Mouse (Mus musculus) kidney, adult 11 months (tissue): Measurements from ENCODE around the gene Stat4.
A peak's percentile ranks its signal among the peaks of the same experiment; 100 is the strongest.

Source experiments
- DNase-seq: peaks from one replicate; pipeline ENCODE4 v3.0.0; 2022

The Stat4 gene

DNA sequence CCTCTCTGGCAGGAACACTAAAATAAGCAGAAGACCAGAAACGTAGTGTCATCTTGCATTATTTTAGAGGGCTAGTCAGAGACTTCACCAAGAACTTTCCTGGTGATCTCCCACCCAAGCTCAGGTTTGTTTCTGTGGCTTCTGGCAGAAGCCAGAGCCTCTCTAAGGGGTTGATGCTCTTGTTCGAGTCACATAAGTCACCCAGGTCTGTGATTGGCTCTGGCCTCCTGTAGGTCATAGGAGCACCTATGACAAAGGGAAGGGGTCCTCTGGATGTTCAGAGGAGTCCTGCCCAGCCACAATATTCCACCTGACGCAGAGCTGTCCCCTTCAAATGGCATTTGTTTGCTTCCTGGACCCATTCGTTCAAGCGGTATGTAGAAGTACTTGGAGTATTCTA is at the start of gene Stat4:
Stat4 (plus strand) TSS at position 301 of the 400 bp plus-strand sequence.
- no peak for DNase-seq

DNA sequence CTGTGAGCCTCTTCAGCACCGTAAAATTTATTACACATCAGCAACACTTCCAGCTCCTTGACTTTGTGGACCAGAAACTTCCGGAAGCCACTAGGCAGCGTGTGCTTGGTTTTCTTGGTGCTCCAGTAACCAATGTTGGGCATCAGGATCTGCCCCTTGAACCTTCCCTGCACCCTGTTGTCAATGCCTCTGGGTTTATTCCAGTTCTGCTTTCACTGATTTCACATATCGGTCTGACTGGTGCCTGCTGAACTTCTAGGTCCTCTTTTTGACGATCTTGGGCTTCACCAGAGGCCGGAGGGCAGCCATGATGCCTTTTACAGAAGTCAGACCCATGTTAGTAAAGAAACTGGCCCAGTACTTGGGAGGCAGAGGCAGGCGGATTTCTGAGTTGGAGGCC is 48.6 kb upstream of the Stat4 start:
- DNase-seq, result no peak

DNA sequence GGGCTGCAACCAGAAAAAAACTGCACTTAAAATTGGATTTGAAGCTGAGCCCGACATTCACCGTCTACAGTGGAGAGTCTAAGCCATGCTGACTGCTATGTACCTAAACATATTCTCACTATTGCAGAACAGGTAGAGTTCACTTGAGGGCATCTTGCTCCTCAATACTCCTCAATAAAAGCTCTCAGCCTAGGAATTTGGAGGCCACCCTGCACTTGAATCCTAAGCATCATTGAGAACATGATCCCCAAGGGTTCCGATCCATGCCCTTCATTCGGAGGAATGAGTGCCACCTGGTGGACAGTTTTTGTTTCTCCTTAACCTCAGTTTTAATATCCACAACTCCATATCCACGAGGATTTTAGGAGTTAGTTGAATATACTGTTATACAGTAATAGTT is 42.2 kb upstream of the Stat4 start:
- DNase-seq, result no peak

DNA sequence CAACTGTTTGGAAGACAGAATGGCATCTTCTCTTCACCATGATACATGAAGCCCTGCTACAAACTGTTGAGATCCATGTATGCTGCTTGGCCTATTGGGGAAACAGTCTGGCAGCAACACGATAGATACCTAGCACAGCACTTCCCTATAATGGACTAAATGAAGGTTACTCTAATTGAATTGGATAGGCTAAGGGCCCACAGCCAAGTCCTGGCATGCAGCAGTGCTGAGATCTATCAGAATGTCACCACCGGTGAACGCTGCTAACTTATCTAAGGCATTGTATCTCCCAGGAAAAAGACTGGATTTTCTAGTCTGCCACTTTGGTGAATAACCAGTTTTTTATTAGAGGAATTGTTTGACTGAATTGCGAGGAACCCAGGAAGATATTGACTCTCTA is 39.8 kb upstream of the Stat4 start:
- DNase-seq, result no peak

DNA sequence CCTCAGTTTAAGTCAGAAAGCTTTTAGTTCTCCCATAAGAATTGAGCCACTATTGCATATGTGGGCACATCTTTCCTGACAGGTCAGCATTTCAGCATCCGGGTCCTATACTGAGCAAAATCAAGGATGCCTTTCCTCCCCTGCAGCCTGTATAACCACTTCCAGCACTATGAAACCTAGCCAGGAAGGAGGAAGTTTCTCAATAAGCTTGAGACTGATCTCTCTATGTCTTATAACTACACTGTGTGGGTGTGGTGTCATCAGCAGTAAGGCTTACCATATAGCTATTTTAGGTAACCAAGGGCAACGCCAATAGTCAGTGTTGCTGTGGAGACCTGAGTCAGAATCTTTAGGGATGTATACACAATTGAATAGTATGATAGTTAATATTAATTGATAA is 22.3 kb upstream of the Stat4 start:
- no peak for DNase-seq

DNA sequence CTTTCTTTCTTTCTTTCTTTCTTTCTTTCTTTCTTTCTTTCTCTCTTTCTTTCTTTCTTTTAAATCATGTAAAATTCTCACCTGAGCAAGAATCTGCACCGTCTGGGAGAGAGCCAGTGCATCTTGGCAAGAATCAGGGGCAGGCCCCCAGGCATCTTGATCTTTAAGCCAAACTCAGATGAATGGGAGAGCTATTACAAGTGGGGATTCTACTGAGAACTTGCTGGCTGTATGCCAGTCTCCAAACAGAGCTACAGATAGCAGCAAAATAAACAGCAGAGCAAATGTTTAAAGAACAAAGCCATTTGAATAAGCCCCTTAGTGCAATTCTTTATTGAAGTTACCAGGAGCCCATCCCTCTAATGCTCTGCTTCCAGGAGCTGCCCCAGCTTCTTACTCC is 18.0 kb upstream of the Stat4 start:
- DNase-seq, result no peak

DNA sequence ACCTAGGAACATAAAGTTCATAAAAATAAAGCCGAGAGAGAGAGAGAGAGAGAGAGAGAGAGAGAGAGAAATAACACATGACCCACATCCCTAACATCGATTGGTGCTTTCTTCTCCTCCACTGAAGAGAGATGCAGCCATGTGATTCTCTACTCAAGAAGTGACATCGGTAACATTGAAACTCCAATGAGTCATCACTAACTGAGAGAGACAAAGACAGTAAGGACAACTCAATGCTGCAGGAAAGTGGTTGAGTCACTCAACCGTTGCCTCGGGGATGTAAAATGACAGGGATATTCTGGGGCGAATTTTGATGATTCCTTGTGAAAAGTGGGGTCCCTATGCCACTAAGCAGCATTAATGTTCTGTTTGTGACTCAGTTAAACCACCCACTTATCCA is 16.8 kb upstream of the Stat4 start:
- no peak for DNase-seq

DNA sequence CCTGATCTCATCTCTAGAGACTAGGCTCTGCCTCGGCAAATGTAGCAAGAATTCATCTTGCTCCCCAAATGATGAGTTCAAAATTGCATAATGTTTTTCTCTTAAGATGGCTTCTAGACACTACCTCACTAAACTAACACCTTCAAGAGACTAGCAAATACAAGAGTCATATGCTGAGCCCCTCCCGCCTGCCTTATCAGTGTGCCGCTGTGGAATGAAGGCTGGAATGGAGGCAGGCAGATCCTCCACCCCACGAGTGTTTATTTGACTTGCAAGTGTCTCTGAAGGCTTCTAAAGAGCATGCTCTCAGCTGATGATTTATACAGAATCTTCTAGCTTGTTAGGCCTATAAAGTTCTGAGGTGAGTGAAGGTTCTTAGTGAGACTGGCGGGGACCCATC is 11.4 kb upstream of the Stat4 start:
- no peak for DNase-seq

DNA sequence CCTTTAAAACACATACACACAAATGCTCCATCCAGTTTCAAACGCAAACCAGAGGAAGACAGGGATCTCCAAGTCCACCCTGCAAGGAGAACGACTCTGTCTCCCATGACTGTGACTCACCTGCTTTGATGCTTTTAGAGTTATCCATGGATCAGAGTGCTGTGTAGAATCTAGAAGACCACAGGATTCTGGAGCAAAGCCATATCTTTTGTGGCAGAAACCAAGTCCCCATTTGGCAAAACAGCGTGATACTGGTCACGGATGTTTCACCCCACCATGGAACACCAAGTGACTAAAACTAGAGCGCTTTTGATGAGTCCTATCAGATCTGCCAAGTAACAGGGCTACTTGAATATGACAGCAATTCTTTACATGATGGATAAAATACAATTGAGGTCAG is 7.9 kb upstream of the Stat4 start:
- no peak for DNase-seq

DNA sequence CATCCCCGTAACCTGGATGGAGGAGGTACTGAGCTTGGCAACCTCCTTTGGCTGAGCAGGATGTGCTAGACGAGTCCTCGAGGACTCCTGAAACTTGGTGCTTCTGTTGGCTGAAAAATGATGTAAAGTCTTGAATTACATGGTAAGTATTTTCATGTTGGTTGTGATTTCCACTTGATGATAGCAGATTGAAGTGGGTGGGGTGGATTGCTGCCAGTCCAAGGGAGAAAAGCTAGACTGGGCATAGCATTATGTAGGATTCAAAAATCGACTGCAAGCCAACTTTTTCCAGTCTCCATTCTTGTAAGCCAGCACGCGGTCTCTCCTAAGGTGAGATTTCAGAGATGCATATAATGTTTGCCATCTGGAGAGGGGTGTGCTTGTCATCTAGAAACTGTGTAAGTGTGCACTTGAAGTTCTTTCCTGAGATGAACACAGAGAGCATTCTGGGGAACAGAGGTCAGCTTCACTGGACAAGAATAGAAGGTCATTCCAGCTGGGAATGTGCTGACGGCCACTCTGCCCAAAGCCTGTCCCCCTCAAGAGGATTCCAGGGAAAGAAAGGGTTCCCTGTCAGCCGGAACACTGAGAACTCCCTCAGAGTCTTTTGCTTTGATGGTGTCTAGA is 5.1 kb downstream of the Stat4 start:
- DNase-seq, result no peak

DNA sequence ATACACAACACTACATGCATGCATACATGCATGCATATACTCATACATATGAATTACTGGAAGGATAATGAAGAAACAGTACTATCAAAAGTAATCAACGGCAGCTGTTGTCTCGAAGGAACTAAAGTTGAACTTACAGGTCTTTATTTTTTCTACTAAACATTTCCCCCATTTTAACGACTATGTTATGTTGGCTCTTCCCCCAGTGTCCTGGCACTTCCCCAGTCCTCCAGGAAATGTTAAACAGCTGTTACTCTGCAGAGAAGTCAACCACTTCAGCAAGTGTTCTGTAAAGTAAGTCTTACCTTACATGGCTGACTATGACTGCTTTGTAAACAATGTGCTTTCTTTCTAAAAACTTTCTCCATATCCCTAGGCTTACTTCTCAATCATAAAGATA is 9.1 kb downstream of the Stat4 start:
- no peak for DNase-seq

DNA sequence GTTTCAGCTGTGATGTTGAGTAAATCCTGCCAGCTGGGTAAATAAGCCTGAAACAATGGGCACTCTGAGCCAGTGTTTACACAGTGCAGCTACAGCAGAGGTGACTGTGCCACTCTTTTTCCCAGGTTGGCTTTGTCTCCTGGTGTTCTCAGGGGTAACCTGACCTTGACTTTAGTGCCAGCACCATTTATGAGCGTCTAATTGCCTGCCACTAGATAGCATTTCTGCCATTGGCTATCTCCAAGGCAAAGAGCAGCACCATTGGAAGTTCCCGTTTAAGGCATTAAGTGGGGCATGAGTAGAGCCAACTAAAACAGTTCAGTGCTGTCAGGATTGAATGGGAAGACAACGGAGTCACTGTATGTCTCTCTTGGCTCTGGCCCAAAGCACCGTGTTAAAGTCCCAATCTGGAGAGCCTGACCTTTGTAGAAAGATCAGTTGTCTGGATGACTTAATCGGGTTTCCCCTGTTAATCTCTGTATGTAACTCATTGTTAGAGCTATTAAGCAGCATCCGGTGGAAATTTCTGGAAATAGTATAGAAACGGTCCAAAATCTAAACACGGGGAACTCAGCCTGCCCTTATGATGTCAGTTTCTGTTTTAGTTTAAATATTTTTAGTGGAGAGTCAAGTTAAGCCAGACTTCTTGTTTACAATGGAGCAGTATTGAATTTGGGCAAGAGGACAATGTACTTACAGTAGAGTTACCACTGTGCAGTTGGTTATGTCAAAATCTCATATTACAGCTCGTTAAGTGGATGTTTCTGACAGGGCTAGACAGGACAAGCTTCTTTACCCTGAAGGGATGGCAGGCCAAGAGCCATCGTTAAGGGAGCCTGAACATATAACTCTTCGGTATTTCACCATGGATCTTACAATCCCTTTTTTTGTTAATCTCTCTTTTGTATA is 10.1 kb downstream of the Stat4 start:
- DNase-seq, result no peak

DNA sequence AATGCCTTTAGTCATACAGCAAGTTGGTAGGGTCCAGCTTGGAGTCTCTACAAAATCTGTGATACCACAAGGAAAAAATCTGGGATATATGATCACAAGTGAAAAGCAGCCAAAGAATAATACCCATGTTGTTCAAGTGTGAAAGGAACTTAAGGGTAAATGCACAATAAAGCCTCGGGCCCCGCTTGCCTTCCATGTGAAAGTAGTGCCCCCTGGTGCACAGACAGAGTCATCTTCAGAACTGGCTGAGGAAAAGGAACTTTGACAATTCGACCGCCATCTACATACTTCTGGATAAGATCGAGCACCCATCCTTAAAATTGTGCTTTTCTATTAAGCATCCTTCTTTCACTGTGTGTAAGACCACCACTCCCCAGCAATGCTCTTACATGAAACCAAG is 11.6 kb downstream of the Stat4 start:
- no peak for DNase-seq

DNA sequence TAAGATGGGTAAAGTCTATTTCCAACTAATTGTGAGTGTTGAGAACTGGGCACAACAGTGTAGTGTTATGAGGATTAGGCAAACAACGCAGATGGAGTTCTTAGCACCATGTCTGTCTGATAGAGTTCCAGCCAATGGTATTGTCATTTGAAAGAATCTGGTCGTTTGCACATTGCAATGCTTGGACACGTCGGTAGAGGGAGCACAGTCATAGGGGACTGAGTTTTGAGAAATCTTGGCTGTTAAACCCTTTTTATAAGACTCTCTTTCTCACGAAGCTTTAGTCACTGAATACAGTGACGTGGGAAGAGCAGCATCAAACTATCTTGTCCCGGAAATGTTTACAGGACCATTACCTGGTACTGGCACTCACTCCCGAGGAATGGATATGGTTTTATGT is 17.1 kb downstream of the Stat4 start:
- DNase-seq, result peak; percentile 17

DNA sequence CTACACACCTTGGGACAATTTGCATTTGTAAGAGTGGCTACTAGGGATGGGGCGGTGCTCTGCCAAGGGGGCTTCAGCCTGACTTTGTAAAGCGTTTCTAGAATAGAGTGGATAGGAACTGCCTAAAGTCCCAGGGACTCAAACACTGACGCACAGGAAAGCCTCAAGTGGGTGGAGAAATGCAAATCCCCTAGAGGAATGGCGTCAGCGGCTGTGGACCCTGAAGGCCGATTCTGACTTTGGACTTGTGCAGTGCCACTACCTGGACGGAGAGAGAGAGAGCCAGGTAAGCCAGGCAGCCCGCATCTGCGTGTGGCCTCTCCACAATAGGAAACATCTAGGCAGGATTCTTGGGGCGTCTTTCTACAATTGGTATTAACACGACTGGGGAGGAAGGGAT is 21.5 kb downstream of the Stat4 start:
- DNase-seq, result no peak

DNA sequence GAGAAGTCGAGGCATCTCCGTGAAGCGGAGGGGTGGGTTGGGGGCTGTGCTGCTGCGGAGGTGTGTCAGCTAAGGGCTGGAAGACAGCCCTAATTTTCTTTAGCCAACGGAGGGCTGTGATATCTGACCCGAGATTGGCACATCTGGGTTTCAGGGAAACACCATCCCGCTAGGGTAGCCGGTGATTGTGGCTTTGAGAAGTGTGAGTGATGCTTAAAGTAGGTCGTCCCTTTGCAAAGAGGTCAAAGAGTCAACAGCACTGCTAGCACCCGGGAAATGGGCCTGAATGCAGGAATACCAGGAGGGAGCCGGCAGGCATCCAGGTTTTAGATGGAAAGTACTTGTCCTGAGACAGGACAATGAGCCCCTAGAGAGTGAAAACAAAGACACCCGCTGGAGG is 22.0 kb downstream of the Stat4 start:
- DNase-seq, result no peak

DNA sequence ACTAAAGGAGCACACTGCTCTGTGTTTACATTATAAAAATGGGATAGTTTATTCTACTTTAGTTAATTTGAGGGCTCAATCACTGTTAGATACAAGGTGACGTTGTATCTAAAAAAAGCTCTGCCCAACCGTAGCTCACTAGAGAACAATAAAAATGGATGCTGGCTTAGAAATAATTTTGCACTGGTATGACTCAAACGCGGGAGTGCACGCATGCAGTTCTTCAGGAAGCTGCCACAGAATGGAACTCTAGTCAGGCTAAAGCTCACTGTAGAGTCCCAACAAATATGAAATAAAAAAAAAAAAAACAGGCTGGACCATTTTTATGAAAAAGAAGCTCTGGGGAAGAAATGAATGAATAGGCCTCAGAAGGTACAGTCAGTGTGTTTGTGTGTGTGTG is 23.8 kb downstream of the Stat4 start:
- no peak for DNase-seq

DNA sequence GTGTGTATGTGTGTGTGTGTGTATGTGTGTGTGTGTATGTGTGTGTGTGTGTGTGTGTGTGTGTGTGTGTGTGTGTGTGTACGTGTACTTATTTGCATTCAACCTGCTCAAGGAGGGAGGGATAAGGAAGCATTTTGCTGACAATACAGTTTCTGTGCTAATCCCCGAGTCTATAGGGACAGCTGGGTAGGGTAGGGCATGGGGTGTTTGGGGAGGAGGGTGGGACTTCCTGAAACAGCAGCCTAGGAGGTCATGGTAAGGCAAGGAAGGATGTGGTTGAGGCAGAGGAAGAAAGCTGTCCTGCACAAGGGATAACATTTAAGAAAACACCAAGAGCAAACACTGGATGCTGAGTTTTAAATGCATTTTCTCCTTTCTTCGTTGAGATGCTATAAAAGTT is 24.3 kb downstream of the Stat4 start:
- DNase-seq, result no peak

DNA sequence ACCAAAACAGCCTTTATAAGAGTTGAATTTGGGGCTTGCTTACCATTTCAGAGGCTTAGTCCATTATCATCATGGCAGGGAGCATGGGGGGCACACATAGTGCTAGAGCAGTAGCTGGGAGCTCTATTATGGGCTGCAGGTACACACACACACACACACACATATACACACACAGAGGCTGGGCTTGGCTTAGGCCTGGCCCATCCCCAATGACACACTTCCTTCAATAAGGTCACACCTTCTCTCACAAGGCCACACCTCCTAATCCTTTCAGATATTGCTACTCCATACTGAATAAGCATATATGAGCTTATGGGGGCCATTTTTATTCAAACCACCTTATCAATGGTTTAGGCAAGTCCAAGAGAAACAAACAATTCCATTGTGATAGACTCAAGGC is 25.3 kb downstream of the Stat4 start:
- DNase-seq, result no peak

DNA sequence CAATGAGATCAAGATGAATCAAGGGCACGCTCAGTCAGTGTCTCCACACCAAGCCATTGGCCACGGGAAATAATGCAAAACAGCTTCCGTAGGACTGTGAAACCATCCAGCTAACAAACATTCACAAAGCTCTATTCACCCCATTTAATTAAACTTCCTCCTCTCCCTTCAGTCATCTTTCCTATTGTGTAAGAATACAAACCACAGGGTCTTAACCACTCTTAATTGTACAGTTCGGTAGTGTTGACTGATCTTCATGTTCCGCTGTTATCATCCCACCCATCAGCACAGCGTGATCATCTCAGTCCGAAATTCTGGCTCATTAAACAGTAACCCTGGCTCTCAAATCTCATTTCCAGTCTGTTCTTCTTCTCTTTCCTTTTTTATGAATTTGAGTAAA is 25.8 kb downstream of the Stat4 start:
- DNase-seq, result no peak

DNA sequence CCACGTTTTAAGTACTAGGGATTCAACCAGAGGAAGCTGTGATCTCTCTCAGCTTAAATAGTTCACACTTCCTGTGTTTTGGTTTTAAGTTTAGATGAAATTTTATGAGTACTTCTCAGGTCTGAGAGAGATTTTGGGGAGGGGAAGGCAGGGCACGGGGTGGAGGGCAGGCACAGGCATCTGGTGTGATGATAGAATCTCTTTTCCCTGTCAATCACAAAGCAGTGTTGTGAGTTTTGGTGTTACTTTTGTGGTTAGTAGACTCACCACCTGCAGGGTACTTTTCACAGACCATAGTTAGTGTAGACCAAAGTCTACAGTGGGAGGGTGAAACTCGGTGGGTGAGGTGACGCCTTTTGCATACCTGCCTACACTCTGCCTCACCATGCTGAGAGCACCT is 32.7 kb downstream of the Stat4 start:
- no peak for DNase-seq

DNA sequence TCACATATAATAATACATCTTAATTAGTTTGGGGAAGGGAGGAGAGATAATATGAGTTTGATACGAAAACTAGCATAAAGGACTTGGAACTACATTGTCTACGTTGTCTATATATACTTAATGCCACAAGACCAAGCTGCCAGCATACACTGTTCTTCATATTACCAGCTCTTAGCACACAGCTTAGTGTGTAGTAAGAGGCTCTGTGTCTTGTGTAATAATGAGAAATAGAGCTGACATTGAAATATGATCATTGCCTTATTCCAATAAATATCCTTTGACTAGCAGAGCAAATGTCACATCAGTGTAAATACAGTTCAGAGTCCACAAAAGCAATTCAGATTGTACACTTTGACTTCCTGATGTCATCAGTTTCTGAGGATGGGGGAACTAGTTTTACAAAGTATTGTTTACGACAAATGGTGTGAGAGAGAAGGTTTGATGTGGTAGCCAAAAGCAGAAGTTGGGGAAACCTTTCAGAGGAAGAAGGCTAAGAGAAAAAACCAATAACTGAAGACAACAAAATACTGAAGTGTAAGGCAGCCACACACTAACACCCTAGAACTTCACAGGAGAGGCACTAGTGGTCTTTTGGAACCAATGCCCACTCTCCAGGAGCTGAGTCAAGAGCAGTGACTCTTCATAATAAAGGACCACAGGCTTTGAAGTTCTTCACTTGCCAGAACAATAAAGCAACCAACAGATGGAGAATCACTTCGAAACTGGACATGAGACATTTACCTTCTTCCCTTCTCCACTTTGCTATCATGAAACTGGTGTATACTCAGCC is 35.2 kb downstream of the Stat4 start:
- DNase-seq, result no peak

DNA sequence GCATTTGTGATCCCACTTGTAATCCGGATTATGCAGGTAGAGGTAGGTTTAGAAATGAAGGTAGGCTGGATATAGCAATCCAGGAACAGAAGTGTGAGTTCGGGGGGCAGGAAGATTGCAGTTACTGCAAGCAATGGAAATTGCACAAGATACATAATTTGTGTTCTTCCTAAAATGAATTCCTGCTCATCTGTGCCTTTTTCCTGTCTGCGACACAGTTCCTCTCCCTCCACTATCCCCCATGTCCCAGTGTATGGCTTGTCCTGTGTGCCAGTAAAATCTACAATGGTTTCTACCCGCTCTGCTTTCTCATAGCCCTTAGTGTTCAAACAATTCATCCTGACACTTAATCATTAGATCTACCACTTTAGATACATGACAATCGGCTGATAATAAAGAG is 41.7 kb downstream of the Stat4 start:
- no peak for DNase-seq
